Mouse (Mus musculus) heart, adult 9 months (tissue): Measurements from ENCODE around the gene Kcnk7.

ENCODE experiments used
- DNase-seq, 2 experiments: peaks; one replicate each; pipeline ENCODE4 v3.0.0; 2022; ENCODE audit warnings: low spot score in 2 of 2

Gene Kcnk7

DNA sequence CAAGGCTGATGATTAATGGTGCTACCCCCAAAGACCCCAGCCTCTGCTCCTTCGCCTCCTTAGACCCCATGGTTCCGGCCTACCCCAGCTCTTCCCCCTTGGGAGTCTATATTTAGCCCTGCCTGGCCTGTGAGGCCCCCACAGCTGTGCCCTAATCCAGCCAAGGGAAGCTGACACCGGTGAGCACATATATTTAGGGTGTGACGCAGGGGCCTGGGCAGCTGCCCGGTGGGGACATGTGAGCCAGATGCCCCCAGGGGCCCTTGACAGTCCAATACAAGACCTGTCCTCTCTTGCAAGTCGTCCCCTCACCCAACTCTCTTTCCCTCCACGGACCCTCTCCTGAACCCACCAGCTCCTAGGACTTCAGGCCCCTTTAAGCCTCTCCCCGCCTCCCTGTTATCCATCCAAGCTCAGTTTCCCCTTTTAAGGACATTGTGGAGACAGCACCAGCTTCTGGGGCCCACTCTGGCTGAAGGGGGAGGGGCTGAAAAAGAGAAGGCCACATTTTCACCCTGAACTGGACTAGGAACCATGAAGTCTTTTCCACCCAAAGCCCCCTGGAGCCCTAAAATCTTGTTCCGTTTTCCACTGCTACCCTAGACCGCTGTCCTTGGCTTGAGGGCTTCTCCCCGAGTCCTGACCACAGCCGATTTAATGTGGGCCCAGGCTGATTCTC is 21.0 kb downstream of the Kcnk7 start:
- peak; percentile 84 to 89 for DNase-seq

DNA sequence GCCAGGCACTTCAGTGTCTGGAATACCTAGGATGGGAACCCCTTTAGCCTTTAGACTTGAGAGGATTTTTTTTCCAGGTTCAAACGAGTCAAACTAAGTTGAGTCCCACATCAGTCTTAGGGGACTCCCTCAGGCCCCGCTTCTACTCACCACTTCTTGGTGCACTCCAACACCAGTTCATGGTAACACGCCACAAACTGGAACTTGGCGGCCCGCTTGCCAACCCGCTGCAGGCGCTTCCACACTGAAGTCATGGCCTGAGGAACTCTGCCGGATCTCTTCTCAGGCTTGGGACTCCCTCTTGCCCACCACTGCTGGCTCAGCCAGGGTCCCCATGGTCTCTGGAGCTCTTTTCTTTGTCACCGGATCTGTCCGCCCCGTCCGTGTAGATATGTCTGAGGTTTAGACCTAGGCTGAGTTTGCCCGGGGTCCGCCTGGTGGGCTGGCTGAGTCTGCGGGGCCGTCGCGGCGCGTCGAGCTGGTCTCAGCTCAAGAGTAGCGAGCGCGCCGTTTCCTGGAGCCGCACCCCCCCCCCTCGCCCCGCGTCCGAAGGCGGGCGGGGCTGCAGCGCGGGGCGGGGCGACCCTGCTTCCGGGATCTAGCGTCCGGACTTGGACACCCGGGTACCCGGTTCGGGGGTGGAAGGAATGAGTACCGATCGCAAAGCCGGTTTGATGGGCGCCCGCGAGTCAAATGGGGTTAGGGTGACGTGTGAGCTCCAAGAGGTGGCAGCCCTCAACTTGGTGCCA is 21.8 kb downstream of the Kcnk7 start, which contains the start of gene Ehbp1l1:
Gene Ehbp1l1 (minus strand): TSS at position 551 of the 749 bp plus-strand sequence.
- DNase-seq, result peak; percentile 75 to 77

DNA sequence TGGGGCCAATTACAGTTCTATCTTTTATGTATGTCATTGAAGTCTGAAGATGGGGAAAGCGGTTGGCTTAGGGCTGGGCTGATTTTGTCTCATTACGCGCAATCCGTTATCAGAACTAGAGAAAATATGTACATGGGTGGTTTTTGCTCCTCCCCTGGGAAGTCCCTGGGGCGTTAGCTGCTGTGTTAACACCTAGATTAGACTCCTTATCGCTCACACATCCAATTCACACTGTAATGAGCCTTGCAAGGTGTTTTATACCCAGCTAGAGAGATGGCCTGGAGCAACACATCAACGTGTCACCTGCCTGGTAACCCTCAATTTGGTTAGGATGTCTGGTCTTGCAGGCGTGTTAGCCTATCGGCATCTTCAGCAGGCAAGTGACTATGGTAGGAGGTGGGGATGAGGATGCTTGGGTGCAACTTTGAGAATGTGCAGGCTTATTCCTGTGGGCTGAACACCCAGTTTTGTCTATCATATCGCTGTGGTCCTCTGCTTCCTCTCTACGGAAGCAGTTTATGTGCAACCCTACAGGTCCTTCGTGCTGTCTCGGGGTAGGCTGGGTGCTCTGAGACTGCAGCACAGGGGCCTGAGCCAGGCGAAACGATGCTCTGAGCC is 22.9 kb downstream of the Kcnk7 start:
- peak in 1 of 2 experiments; percentile 41 for DNase-seq

DNA sequence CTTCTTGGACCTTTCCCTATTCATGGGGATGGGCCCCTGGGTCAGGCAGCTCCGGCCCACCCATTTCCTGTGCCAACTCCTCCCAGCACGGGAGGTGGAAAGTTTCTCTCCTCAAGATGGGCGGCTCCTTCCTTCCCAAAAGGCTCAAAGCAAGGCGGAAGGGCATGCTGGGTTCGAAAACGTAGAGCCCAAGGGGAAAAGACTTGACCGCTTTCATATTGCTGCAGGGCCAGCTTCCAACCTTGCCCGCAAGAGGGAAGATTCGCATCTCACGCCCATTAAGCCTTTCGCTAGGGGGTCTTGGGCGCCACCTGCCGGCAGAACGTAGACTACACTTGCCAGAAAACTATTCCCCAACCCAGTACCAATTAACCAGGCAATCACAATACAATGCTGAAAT is 23.5 kb downstream of the Kcnk7 start:
- peak; percentile 88 to 91 for DNase-seq

DNA sequence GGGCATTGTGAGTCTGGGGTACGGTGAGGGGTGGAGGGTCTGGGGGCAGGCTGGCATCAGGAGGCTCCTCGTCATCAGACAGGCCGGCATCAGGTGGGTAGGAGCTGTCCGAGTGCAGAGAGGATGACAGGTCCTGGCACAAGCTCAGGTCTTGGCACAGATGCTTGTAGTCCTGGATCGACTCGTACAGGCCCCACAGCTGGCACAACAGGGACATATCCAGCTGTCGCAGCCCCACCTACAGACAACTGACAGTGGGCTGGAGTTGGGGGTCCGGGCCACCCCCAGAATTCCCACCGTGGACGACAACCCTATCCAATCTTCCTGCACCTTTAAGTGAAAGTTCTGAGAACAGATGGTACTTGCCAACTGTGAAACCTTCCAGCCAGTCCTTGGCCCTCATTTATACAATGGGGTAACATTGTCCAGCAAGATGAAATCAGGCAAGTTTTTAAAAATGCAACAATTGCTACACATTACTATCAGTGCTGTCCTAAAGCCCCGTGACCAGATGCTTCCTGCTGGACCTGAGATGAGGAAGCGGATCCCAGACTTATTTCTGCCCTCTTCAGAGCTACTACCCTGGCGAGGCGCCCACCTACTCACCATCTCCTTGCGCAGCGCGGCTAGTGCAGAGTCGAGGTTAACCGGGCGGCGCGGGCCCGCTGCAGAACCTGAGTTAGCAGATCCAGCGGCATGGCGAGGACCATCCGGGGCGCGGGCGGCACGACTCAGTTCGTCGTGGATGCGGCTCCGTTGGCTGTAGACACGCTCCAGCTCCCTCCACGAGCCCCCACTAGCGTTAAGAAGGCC is 24.7 kb downstream of the Kcnk7 start:
- peak; percentile 60 to 63 for DNase-seq

DNA sequence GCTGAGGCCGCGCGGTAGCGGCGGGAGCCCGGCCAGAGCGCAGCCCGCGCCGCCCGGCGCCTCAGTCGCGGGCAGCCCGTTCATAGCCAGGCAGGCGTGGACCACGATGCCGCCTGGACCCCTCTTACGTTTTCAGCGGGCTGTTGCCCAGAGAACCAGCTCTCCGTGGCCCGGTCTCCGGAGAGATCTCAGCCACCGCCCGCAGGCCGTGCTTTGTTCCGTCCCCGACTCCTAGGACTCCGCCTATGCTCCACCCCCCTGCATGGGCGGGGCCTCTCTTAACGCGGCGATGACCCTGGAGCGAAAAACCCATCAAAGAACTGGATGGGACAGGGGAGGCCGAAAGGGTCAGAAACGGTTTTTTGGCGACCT is 25.3 kb downstream of the Kcnk7 start, which contains the start of gene Fam89b:
Gene Fam89b (minus strand): TSS at position 210 of the 372 bp plus-strand sequence.
- DNase-seq, result peak; percentile 90 to 92

DNA sequence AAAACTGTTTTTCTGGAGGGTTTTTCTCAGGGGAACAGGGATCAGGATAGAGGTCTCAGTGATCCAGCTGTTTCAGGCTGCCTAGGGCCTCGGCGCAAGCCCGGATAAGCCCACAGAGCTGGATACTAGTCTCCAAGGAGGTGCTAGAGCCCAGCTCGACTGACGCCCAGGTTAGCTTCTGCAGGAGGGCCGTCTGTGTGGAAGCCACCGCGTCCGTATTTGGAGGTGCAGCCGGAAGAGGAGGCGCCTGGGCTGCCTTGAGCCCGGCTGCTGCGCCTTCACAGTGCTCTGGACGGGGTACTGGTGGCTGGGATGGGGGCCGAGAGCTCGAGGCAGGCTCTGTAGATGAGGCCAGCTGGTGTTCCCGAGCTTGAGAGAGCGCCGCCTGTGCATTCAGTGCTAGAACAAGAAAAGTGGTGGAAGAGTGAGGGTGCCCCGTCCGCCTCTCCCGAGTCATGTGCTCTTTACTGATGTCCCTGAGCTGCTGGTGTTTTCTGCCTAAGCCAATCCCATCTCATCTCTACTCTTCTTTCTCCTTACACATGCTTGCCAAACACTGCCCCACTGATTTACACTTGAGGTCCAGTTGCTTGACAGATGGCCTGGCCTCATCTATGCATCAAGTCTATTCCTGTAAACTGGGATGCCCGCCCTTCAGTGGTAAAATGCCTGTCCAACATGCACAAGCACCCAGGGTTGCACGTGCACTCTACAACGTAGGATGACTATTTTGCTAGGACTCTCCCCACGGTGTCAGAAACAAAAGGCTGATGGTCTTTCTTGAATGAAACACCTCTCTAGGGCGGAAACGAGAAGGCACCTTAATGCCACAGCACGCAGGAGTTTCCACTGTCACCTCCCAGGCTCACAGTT is 26.4 kb downstream of the Kcnk7 start:
- no peak for DNase-seq

DNA sequence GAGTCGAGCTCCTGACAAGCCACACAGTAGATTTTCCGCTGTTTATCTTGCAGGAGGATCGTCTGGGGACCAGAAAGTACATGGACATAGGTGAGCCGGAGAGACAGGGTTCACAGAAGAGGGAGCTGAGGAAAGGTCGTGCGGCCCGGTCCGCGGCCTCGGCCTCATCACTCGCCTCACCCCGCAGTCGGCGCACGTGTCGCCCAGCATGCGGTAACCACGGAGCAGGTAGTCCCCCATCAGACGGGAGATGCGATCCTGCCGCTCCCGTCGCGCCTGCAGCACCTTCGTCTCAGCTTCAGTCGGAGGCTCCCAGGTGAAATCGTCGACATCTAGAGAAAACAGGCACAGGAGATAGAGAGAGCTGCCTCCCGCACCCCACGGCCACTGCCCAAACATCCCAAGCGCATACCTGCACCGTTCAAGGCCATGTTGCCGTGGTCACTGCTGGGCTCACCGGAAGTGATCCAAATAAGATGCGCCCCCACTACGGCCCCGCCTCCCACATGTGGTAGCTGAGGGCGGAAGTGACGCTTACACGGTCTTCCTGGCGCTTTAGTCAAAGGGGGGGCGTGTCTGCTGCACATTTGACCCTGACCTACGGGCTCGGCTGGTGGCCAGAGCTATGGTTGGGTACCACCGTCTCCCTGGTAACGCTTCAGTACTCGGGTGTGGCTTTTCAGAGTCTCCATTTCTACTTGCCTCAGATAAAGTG is 27.3 kb downstream of the Kcnk7 start:
- peak; percentile 87 to 92 for DNase-seq

DNA sequence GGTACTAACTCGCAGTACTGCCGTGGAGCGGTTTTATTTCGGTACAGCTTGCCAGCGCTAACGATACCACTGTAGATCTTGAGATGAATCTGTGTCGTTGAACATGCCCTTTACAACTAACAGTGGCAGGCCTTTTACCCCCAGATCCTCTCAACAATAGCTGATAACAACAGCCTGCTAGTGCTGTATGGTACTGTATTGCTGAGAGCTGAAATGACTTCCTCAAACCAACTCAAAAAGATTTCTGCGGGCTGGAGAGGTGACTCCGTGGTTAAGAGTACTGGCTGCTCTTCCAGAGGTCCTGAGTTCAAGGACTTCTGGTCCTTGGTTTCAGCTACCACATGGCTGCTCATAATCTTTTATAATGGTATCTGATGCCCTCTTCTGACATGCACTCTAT is 30.2 kb downstream of the Kcnk7 start:
- DNase-seq, result no peak

DNA sequence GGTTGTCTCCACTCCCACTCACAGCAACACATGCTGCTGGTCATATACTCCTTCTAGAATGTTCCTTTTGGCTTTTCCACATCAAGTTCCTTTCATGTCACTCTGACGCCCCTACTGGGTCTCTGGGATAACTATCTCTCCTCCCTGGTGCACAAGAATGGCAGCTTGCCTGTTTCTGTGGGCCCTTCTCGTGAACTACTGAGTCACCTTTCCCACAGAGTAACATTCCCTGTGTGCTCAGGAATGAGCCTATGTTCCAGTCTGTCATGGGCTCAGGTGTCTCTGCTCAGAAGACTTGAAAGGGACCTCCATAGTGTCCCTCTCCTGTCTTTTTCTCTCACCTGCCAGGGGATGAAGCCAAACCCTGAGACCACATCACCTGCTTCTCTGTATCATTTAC is 35.3 kb downstream of the Kcnk7 start:
- DNase-seq, result no peak

DNA sequence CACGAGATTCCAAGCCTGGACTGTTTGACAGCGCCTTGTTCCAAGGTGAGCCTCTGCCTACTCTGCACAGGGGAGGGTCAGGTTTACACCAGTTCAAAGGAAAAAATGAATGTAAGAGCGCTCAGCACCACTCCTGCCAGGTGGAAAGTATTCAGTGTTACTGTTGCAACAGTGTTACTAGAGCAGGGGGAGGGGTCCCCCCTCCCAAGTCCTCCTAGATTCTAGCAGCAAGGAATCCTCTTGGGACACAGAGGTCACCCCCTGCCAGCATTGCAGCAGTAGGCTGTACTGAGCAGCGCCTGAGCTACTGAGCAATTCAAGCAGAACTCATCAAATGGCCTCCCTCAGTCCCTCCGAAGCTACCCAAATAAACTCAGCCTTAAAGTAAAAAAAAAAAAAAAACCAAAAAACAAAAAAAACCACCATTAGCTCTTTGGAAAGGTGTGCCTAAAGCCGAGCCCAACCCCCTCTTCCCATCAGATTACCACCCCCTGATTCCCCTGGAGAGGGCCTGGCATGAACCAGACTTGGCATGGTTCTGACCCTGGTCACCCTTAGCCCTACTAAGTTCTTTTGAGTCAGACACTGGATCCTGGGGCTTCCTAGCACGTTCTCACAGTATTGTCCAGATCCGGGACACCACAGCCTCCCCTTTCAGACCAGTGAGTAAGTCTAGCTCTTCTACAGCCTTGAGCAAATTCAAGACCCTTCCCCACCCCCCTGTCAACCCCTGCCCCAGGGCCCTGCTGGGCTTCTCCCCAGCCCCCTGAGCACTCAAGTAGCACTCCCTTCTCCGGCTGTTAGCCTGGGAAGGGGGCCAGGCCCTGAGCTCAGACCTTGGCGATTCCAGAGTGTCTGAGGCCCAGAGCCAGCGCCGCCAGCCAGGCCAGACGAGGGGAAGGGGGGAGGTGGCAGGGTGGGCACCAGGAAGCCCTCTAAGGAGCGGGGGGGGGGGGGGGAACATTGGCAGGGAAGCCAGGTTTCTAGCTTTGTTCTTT is 36.5 kb downstream of the Kcnk7 start, which contains the start of gene Ltbp3:
Gene Ltbp3 (plus strand): TSS at position 585 of the 998 bp plus-strand sequence.
- peak; percentile 70 to 78 for DNase-seq

DNA sequence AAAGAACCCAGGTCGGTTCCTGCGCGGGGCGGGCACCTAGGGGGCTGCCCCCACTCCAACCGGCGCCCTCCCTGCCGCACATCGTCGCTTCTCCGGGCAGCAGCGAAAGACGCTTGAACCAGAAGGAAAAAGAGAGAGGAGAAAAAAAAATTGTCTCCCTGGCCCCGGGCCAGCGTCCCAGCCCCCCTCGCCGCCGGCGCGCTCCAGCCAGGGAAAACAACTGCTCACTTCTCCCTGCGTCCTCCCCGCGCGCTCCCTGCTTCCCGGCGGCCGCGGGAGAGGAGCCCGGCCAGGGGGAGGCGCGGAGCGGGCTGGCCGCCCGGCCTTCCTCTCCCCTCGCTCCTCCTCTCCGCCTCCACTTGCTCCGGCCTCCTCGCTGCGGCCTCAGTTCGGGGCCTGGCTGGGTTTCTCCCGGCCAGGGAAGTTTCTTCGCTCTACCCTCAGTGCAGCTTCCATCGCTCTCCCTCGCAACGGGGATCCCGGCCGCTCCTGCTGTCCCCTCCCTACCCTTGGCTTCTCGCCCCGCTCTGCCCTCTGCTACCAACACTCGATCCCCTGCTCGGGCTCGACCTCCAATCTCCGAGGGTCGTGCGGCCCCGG is 37.6 kb downstream of the Kcnk7 start:
- DNase-seq, result peak; percentile 82 to 86

DNA sequence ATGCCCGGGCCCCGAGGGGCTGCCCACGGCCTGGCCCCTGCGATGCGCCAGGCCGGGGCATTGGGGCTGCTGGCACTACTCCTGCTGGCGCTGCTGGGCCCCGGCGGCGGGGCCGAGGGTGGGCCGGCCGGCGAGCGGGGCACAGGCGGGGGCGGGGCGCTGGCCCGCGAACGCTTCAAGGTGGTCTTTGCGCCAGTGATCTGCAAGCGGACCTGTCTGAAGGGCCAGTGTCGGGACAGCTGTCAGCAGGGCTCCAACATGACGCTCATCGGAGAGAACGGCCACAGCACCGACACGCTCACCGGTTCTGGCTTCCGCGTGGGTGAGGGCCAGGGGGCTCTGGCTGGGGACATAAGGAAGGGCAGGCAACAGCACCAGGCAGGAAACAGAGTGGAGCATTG is 38.1 kb downstream of the Kcnk7 start:
- no peak for DNase-seq

DNA sequence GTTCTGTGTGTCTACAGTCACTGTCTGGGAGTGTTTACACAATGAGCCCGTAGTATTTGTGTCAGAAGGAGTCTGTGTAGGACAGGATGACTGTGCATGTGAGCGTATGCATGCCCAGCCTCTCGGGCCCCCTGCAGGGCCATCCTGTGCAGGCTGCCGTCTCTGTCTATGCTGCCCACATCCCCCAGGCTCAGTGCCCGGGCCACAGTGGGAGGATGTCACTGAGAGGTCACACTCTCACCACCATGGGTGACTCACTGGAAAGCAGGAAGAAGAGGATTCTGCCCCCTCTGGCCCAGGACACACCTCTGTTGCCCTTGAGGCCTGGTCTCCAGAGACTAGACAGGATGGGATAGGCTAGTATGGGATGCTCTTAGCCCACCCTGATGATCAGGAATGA is 39.4 kb downstream of the Kcnk7 start:
- no peak for DNase-seq

DNA sequence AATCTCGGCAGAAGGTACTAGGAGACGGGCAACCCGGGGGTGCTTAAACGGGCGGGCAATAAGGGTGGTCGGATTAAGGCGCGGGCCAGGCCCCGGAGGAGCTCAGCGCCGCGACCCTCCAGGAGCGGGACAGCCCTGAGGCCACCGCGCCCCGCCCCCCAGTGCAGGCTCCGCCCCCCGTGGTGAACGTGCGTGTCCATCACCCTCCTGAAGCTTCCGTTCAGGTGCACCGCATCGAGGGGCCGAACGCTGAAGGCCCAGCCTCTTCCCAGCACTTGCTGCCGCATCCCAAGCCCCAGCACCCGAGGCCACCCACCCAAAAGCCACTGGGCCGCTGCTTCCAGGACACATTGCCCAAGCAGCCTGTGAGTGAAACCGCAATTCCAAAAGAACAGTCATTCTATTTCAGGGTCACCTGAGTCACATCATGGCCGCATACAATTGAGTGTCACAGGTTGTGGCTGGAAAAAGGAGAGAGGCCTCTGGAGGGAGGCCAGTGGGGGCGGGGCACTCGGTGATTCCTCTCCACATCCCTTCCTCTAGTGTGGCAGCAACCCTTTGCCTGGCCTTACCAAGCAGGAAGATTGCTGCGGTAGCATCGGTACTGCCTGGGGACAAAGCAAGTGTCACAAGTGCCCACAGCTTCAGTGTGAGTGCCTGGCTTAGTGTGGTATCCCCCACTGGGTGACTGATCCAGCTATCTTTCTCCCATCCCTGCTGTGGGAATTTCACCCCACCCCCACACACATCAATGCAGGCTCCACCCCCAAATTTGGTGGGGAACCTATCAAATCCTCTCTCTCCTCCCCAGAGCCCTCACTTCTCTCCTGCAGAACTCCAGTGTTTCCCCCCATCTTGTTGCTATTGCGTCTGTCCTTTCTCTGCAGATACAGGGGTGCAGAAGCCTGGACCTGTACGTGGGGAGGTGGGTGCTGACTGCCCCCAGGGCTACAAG is 41.9 kb downstream of the Kcnk7 start:
- no peak for DNase-seq

DNA sequence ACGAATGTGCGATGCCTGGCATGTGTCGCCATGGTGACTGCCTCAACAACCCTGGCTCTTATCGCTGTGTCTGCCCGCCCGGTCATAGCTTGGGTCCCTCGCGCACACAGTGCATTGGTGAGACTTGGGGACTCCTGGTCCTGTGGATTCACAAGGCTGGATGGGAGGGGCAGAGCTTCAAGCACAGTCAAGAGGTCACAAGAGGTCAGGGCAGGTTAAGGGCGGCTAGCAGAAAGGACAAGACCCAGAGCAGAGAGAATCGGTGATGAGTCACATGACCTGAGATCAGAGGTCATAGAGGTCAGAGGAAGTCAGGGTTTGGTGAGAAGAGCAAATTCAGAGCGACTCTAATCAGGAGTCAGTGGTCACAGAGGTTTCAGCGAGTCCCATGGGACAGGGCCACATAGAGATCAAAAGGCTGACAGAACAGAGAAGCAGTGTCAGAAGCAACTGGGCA is 42.8 kb downstream of the Kcnk7 start:
- DNase-seq, result no peak

DNA sequence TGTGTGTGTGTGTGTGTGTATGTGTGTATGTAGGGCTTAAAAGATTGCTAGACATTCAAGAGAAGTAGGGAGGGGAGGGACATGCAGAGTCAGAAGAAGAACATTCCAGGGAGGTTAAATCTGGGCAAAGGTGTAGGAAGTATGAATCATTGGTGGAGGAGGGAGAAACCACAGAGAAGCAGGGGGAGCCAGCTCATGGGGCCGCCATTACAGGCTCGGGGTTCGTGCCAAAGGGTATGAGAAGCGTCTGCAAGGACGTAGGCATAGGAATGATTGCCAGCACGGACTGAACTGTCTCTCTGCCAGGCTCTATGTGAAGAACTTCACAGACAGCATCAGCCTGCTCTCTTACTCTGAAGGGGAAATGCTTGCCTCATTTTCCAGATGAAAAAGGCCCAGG is 45.3 kb downstream of the Kcnk7 start:
- no peak for DNase-seq
